In genomic region chr6:4561621-4562020, GRCm38 (mm10) we compare ENCODE assay signal across 15 mouse cellular contexts. TPM values are rescaled to one million over a fixed set of nuclear protein-coding genes. Genes with fewer than 3 reads are reported as not detected.
DNase-seq lines count a peak whose midpoint lies in the region; ATAC-seq and TF ChIP-seq lines count a peak whose summit lies in the region.
"Had no signal": no experiment of that assay in that cellular context is flagged by ENCODE, and none has a peak within 500 bp of the region (broad histone marks: within the 10 kb centered on the region; RNA-seq: fewer than 3 reads in every experiment).

No protein-coding gene starts in this region.

- H3K4me3 ChIP-seq in hindbrain, embryonic 10.5 days: no peak overlapping the region
- no peak overlapping the region for H3K4me3 ChIP-seq in hindbrain, embryonic 16.5 days (ENCODE audit: low read length)
- no peak overlapping the region for H3K4me3 ChIP-seq in stomach, embryonic 14.5 days (ENCODE audit: low read depth, low read length)
- H3K4me3 ChIP-seq in stomach, postnatal 0 days (ENCODE audit: low read depth, low read length): no peak overlapping the region
- H3K4me3 ChIP-seq in thymus, adult 2 months (ENCODE audit: control insufficient read depth, insufficient read depth, low read length): no peak overlapping the region

- H3K9ac ChIP-seq in hindbrain, embryonic 16.5 days (ENCODE audit: low read depth, low read length): no peak overlapping the region
- H3K9ac ChIP-seq in stomach, embryonic 14.5 days (replicated peaks; ENCODE audit: low read depth, low read length): no peak overlapping the region
- H3K9ac ChIP-seq in stomach, postnatal 0 days (ENCODE audit: low read length): no peak overlapping the region

- peaks cover 23% of the 10 kb centered on the region for H3K4me1 ChIP-seq in hindbrain, embryonic 10.5 days (replicated peaks)
- H3K4me1 ChIP-seq in hindbrain, embryonic 16.5 days (ENCODE audit: control insufficient read depth, insufficient read depth, low read depth, low read length): no peaks in the 10 kb centered on the region; the same call in 1 of the 2 replicates
- peaks cover 17% of the 10 kb centered on the region; the same call in 1 of the 2 replicates for H3K4me1 ChIP-seq in stomach, embryonic 14.5 days (ENCODE audit: control insufficient read depth, insufficient read depth, low read length)
- no peaks in the 10 kb centered on the region; the same call in 1 of the 2 replicates for H3K4me1 ChIP-seq in stomach, postnatal 0 days (replicated peaks; ENCODE audit: control insufficient read depth, insufficient read depth)
- no peaks in the 10 kb centered on the region for H3K4me1 ChIP-seq in thymus, adult 2 months (replicated peaks; ENCODE audit: control insufficient read depth, insufficient read depth, low read length)

- no peaks in the 10 kb centered on the region for H3K9me3 ChIP-seq in hindbrain, embryonic 10.5 days
- no peaks in the 10 kb centered on the region for H3K9me3 ChIP-seq in hindbrain, embryonic 16.5 days (ENCODE audit: control insufficient read depth, low read length)
- no peaks in the 10 kb centered on the region for H3K9me3 ChIP-seq in stomach, embryonic 14.5 days (ENCODE audit: control insufficient read depth, low read depth, low read length)
- no peaks in the 10 kb centered on the region for H3K9me3 ChIP-seq in stomach, postnatal 0 days (ENCODE audit: control insufficient read depth, low read length)

- TF ChIP-seq EP300 in stomach, postnatal 0 days (optimal IDR thresholded peaks at IDR 0.05): no peak

- ATAC-seq in hindbrain, embryonic 16.5 days: no peak
- ATAC-seq in stomach, embryonic 14.5 days (ENCODE audit: insufficient number of reproducible peaks, insufficient read depth, low FRiP score, low read depth): no peak
- no peak for ATAC-seq in stomach, postnatal 0 days (ENCODE audit: low FRiP score, low TSS enrichment)
- ATAC-seq: lung, postnatal 0 days had no signal

- no peaks in the 10 kb centered on the region for H3K27me3 ChIP-seq in hindbrain, embryonic 10.5 days (ENCODE audit: insufficient read depth, poor library complexity, severe bottlenecking)
- no peaks in the 10 kb centered on the region for H3K27me3 ChIP-seq in hindbrain, embryonic 16.5 days (replicated peaks; ENCODE audit: control insufficient read depth, insufficient read depth, low read length)
- H3K27me3 ChIP-seq in stomach, embryonic 14.5 days (ENCODE audit: control insufficient read depth, insufficient read depth, low read length): no peaks in the 10 kb centered on the region
- H3K27me3 ChIP-seq in stomach, postnatal 0 days (ENCODE audit: control insufficient read depth, insufficient read depth, low read length): no peaks in the 10 kb centered on the region
- no peaks in the 10 kb centered on the region for H3K27me3 ChIP-seq in thymus, adult 2 months (ENCODE audit: control insufficient read depth, insufficient read depth, low read length)

- peak; percentile 46 for DNase-seq in embryo, embryonic 11 days
- no peak for DNase-seq in embryo, embryonic 9.5 days (ENCODE audit: extremely low spot score)
- DNase-seq in hindbrain, embryonic 10.5 days (ENCODE audit: low spot score): no peak
- DNase-seq in stomach, postnatal 0 days (ENCODE audit: low spot score): no peak
- DNase-seq in adrenal gland, postnatal 10 days: no peak
- DNase-seq in thymus, adult 2 months: no peak
- DNase-seq: cerebellum, adult 11 months; kidney, postnatal 36 days; layer of hippocampus, postnatal 36 days; liver; right cerebral cortex, postnatal 14 days; thymus, postnatal 4 days had no signal

- H3K27ac ChIP-seq in hindbrain, embryonic 10.5 days: peak overlapping the region; percentile 59; the same call in 1 of the 2 replicates
- no peak overlapping the region for H3K27ac ChIP-seq in hindbrain, embryonic 16.5 days (ENCODE audit: low read depth, low read length)
- peak overlapping the region; percentile 68; the same call in 1 of the 2 replicates for H3K27ac ChIP-seq in stomach, embryonic 14.5 days (ENCODE audit: low read length)
- H3K27ac ChIP-seq in stomach, postnatal 0 days (replicated peaks): no peak overlapping the region
- H3K27ac ChIP-seq in thymus, adult 2 months (ENCODE audit: control insufficient read depth, insufficient read depth, low read length): no peak overlapping the region

- no peak for TF ChIP-seq CTCF in stomach, postnatal 0 days (IDR thresholded peaks at IDR 0.05; ENCODE audit: low read depth)
- TF ChIP-seq CTCF in thymus, adult 2 months (IDR thresholded peaks at IDR 0.05; ENCODE audit: borderline replicate concordance, control insufficient read depth, extremely low read depth, insufficient read depth, low read length, poor library complexity): no peak

- no peak for TF ChIP-seq POLR2A in thymus, adult 2 months (IDR thresholded peaks at IDR 0.05; ENCODE audit: control insufficient read depth, extremely low read depth, insufficient read depth, low read length, poor library complexity)

- no peak overlapping the region for H3K4me2 ChIP-seq in hindbrain, embryonic 16.5 days (ENCODE audit: low read length)
- H3K4me2 ChIP-seq in stomach, embryonic 14.5 days (replicated peaks; ENCODE audit: low read depth, low read length): 0 out of 2 replicates have a peak overlapping the region, but pooled peaks have one; percentile 8
- H3K4me2 ChIP-seq in stomach, postnatal 0 days (replicated peaks; ENCODE audit: low read depth): no peak overlapping the region; the same call in 1 of the 2 replicates

- H3K36me3 ChIP-seq in hindbrain, embryonic 10.5 days: no peaks in the 10 kb centered on the region
- H3K36me3 ChIP-seq in hindbrain, embryonic 16.5 days (ENCODE audit: control insufficient read depth, insufficient read depth, low read length): no peaks in the 10 kb centered on the region
- H3K36me3 ChIP-seq in stomach, embryonic 14.5 days (ENCODE audit: control insufficient read depth, insufficient read depth, low read length): no peaks in the 10 kb centered on the region
- no peaks in the 10 kb centered on the region for H3K36me3 ChIP-seq in stomach, postnatal 0 days (ENCODE audit: control insufficient read depth, insufficient read depth, low read length)
- no peaks in the 10 kb centered on the region for H3K36me3 ChIP-seq in thymus, adult 2 months (ENCODE audit: control insufficient read depth, insufficient read depth, low read length)

RNA-seq across cellular contexts. Expression of gene Casd1, which starts 39.0 kb away (rescaled TPM):
- 33.8 and 36.4 TPM in 2 replicates for polyA plus RNA-seq in hindbrain, embryonic 10.5 days (2016; fragmentation: Nextera tagmentation; extraction: Ambion mirVana)
- polyA plus RNA-seq in hindbrain, embryonic 16.5 days (2015; fragmentation: Nextera tagmentation; extraction: Ambion mirVana): 42.1 and 43.4 TPM in 2 replicates
- 37.6 and 42.3 TPM in 2 replicates for polyA plus RNA-seq in stomach, embryonic 14.5 days (2014; fragmentation: Nextera tagmentation; extraction: Ambion mirVana)
- 9.5 and 9.7 TPM in 2 replicates for polyA plus RNA-seq in stomach, postnatal 0 days (2015; fragmentation: Nextera tagmentation; extraction: Ambion mirVana)
- 10 to 100 TPM; 32.7 to 34.9 TPM for total RNA-seq in adrenal gland, postnatal 10 days (2021)
- polyA plus RNA-seq in thymus, adult 2 months (2012; rRNA removed): 18.2 and 25.6 TPM in 2 replicates

RNA-seq across cellular contexts. Expression of gene Col1a2, which starts 57.0 kb away (rescaled TPM):
- polyA plus RNA-seq in hindbrain, embryonic 10.5 days (2016; fragmentation: Nextera tagmentation; extraction: Ambion mirVana): 99.8 and 130 TPM in 2 replicates
- 114 and 205 TPM in 2 replicates for polyA plus RNA-seq in hindbrain, embryonic 16.5 days (2015; fragmentation: Nextera tagmentation; extraction: Ambion mirVana)
- polyA plus RNA-seq in stomach, embryonic 14.5 days (2014; fragmentation: Nextera tagmentation; extraction: Ambion mirVana): 751 and 803 TPM in 2 replicates
- polyA plus RNA-seq in stomach, postnatal 0 days (2015; fragmentation: Nextera tagmentation; extraction: Ambion mirVana): 488 and 504 TPM in 2 replicates
- total RNA-seq in adrenal gland, postnatal 10 days (2021): 1,000 to 10,000 TPM in 1 of 2 experiments, 100 to 1,000 TPM in 1; 549 to 1,048 TPM
- 20.7 and 21.5 TPM in 2 replicates for polyA plus RNA-seq in thymus, adult 2 months (2012; rRNA removed)

Comparison
In these comparisons a context has a peak if more than half of its experiments do, and no peak if none do; other contexts are left out.
1. H3K27ac ChIP-seq: peak in hindbrain, embryonic 10.5 days (single experiment) and stomach, embryonic 14.5 days (single experiment); none in hindbrain, embryonic 16.5 days (single experiment), stomach, postnatal 0 days (single experiment) and thymus, adult 2 months (single experiment).